Mouse (Mus musculus) ES-Bruce4 (cell line): ENCODE measurements around the gene Pink1.

Experiments used
- CTCF ChIP-seq: IDR thresholded peaks from one replicate; pipeline ENCODE4 v1.8.1; 2011; ENCODE audit warnings: low read depth, low read length
- EP300 ChIP-seq: IDR thresholded peaks from 2 replicates; pipeline ENCODE4 v1.6.1; 2011; ENCODE audit warnings: low read depth, low read length; ENCODE audit not compliant: insufficient read depth
- POLR2A ChIP-seq: IDR thresholded peaks from one replicate; pipeline ENCODE4 v1.8.1; 2011; ENCODE audit warnings: low read length; ENCODE audit not compliant: insufficient read depth

- no peak for TF ChIP-seq CTCF
- no peak for TF ChIP-seq POLR2A
- no peak for TF ChIP-seq EP300
Measured at GRCm38 (mm10) chr4:138272011-138272997, 53.8 kb downstream of the Pink1 start.
